Mouse (Mus musculus): ENCODE results near the gene Gm4881.

DNA sequence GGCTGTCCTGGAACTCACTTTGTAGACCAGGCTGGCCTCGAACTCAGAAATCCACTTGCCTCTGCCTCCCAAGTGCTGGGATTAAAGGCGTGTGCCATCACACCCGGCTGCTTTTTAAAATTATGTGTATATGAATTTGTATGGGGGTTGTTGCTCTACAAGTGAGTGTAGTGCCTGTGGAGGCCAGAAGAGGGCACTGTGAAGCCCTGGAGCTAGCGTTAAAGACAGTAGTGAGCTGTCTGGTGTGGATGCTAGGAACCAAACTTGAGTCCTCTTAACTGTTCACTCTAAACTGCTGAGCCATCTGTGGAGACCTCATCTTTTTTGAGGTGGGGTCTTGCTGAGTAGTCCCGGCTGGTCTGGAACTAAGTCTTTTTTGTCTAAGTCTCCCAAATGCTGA lies 41.5 kb upstream of the Gm4881 start:
- TF ChIP-seq POLR2A (IDR thresholded peaks at IDR 0.05; ENCODE audit: extremely low read depth, insufficient read depth, low read length): no peak
- TF ChIP-seq CTCF (IDR thresholded peaks at IDR 0.05; ENCODE audit: low read depth, low read length): peak; percentile 13; the same call in 1 of the 2 replicates

Data from liver, adult 2 months (tissue).